Comparison of ENCODE assay signal across 7 mouse cellular contexts in genomic region chr11:62537590-62537989, GRCm38 (mm10). TPM values are rescaled to one million over a fixed set of nuclear protein-coding genes. Genes with fewer than 3 reads are reported as not detected.
DNase-seq lines count a peak whose midpoint lies in the region; ATAC-seq lines count a peak whose summit lies in the region.

No protein-coding gene starts in this region.

- peak overlapping the region; percentile 93 for H3K4me2 ChIP-seq in embryonic facial prominence, embryonic 13.5 days
- H3K4me2 ChIP-seq in limb, embryonic 12.5 days: peak overlapping the region; percentile 85
- 0 out of 2 replicates have a peak overlapping the region, but pooled peaks have one; percentile 3 for H3K4me2 ChIP-seq in stomach, embryonic 16.5 days (ENCODE audit: low read depth, low read length)

- peaks cover 27% of the 10 kb centered on the region for H3K4me1 ChIP-seq in megakaryocyte, embryonic 14.5 days
- peaks cover 4% of the 10 kb centered on the region for H3K4me1 ChIP-seq in embryonic facial prominence, embryonic 13.5 days
- peaks cover 3% of the 10 kb centered on the region; the same call in 1 of the 2 replicates for H3K4me1 ChIP-seq in limb, embryonic 12.5 days (replicated peaks)
- peaks cover 3% of the 10 kb centered on the region; the same call in 1 of the 2 replicates for H3K4me1 ChIP-seq in stomach, embryonic 16.5 days (ENCODE audit: control insufficient read depth, insufficient read depth, low read length)

- H3K9ac ChIP-seq in embryonic facial prominence, embryonic 13.5 days: 0 out of 2 replicates have a peak overlapping the region, but pooled peaks have one; percentile 55
- H3K9ac ChIP-seq in limb, embryonic 12.5 days (replicated peaks): no peak overlapping the region
- no peak overlapping the region for H3K9ac ChIP-seq in stomach, embryonic 16.5 days (ENCODE audit: low read length)

- peaks cover 26% of the 10 kb centered on the region for H3K27me3 ChIP-seq in megakaryocyte, embryonic 14.5 days (replicated peaks)
- H3K27me3 ChIP-seq in embryonic facial prominence, embryonic 13.5 days: peaks cover 18% of the 10 kb centered on the region
- H3K27me3 ChIP-seq in limb, embryonic 12.5 days: peaks cover 16% of the 10 kb centered on the region
- peaks cover 4% of the 10 kb centered on the region; the same call in 1 of the 2 replicates for H3K27me3 ChIP-seq in stomach, embryonic 16.5 days (ENCODE audit: control insufficient read depth, insufficient read depth, low read length)

- WGBS in embryonic facial prominence, embryonic 13.5 days: 31% methylated on average over 7 of the region's 7 CpGs
- WGBS in limb, embryonic 12.5 days: 33% methylated on average over 7 of the region's 7 CpGs
- WGBS in stomach, embryonic 16.5 days: 57% methylated on average over 7 of the region's 7 CpGs

- H3K9me3 ChIP-seq in megakaryocyte, embryonic 14.5 days: no peaks in the 10 kb centered on the region
- no peaks in the 10 kb centered on the region for H3K9me3 ChIP-seq in embryonic facial prominence, embryonic 13.5 days
- no peaks in the 10 kb centered on the region for H3K9me3 ChIP-seq in limb, embryonic 12.5 days
- no peaks in the 10 kb centered on the region for H3K9me3 ChIP-seq in stomach, embryonic 16.5 days (replicated peaks; ENCODE audit: control insufficient read depth, low read length)

- no peak for ATAC-seq in megakaryocyte, adult 5-6 weeks (ENCODE audit: poor library complexity, severe bottlenecking)
- no peak for ATAC-seq in embryonic facial prominence, embryonic 13.5 days (ENCODE audit: insufficient number of reproducible peaks, insufficient read depth, low FRiP score, low TSS enrichment, low read depth)
- ATAC-seq in limb, embryonic 12.5 days (ENCODE audit: insufficient number of reproducible peaks, insufficient read depth, low FRiP score, low TSS enrichment, low read depth): no peak
- ATAC-seq in stomach, embryonic 16.5 days (ENCODE audit: insufficient read depth, low FRiP score): no peak

- peak overlapping the region; percentile 39; the same call in 1 of the 2 replicates for H3K27ac ChIP-seq in embryonic facial prominence, embryonic 13.5 days
- no peak overlapping the region for H3K27ac ChIP-seq in limb, embryonic 12.5 days
- H3K27ac ChIP-seq in stomach, embryonic 16.5 days (ENCODE audit: low read length): no peak overlapping the region

- peak overlapping the region; percentile 80 for H3K4me3 ChIP-seq in megakaryocyte, embryonic 14.5 days (replicated peaks)
- peak overlapping the region; percentile 80 for H3K4me3 ChIP-seq in embryonic facial prominence, embryonic 13.5 days
- H3K4me3 ChIP-seq in limb, embryonic 12.5 days (replicated peaks): peak overlapping the region; percentile 21; the same call in 1 of the 2 replicates
- no peak overlapping the region for H3K4me3 ChIP-seq in stomach, embryonic 16.5 days (replicated peaks; ENCODE audit: low read length)

- DNase-seq in cerebellum, postnatal 14 days: no peak
- no peak for DNase-seq in layer of hippocampus, adult 8-10 months (ENCODE audit: low spot score in 2 of 2)

- peaks cover 8% of the 10 kb centered on the region for H3K36me3 ChIP-seq in megakaryocyte, embryonic 14.5 days (replicated peaks; ENCODE audit: low read length)
- 0 out of 2 replicates have a peak, but pooled peaks cover 9% of the 10 kb centered on the region for H3K36me3 ChIP-seq in embryonic facial prominence, embryonic 13.5 days
- H3K36me3 ChIP-seq in limb, embryonic 12.5 days: peaks cover 14% of the 10 kb centered on the region; the same call in 1 of the 2 replicates
- H3K36me3 ChIP-seq in stomach, embryonic 16.5 days (ENCODE audit: control insufficient read depth, insufficient read depth, low read length): no peaks in the 10 kb centered on the region

RNA-seq across cellular contexts. Expression of gene Cenpv, which starts 1.5 kb away (rescaled TPM):
- 10.8 and 13.9 TPM in 2 replicates for polyA plus RNA-seq in megakaryocyte, embryonic 14.5 days (2012; ENCODE audit: insufficient read depth, low replicate concordance)
- 5.2 and 8.7 TPM in 2 replicates for total RNA-seq in megakaryocyte, adult 5-6 weeks (2015)
- 3.1 and 3.9 TPM in 2 replicates for total RNA-seq in megakaryocyte, adult 5-6 weeks (2017)
- 35.9 and 41.1 TPM in 2 replicates for polyA plus RNA-seq in embryonic facial prominence, embryonic 13.5 days (2015; fragmentation: Nextera tagmentation; extraction: Ambion mirVana)
- 44.5 and 47.9 TPM in 2 replicates for polyA plus RNA-seq in limb, embryonic 12.5 days (2016; fragmentation: Nextera tagmentation; extraction: Ambion mirVana)
- 4.2 and 5.7 TPM in 2 replicates for polyA plus RNA-seq in stomach, embryonic 16.5 days (2015; fragmentation: Nextera tagmentation; extraction: Ambion mirVana)
- total RNA-seq in layer of hippocampus, adult 8-10 months (2022): 10 to 100 TPM; 32.1 to 40.8 (median 39.0) TPM

RNA-seq across cellular contexts. Expression of gene Ubb, which starts 13.4 kb away (rescaled TPM):
- polyA plus RNA-seq in megakaryocyte, embryonic 14.5 days (2012; ENCODE audit: insufficient read depth, low replicate concordance): 1,084 and 1,175 TPM in 2 replicates
- 1,447 and 1,627 TPM in 2 replicates for total RNA-seq in megakaryocyte, adult 5-6 weeks (2015)
- 835 and 1,053 TPM in 2 replicates for total RNA-seq in megakaryocyte, adult 5-6 weeks (2017)
- 3,261 and 3,547 TPM in 2 replicates for polyA plus RNA-seq in embryonic facial prominence, embryonic 13.5 days (2015; fragmentation: Nextera tagmentation; extraction: Ambion mirVana)
- 3,589 and 3,648 TPM in 2 replicates for polyA plus RNA-seq in limb, embryonic 12.5 days (2016; fragmentation: Nextera tagmentation; extraction: Ambion mirVana)
- 2,665 and 2,674 TPM in 2 replicates for polyA plus RNA-seq in stomach, embryonic 16.5 days (2015; fragmentation: Nextera tagmentation; extraction: Ambion mirVana)
- total RNA-seq in layer of hippocampus, adult 8-10 months (2022): 1,000 to 10,000 TPM; 1,746 to 1,909 (median 1,854) TPM

RNA-seq across cellular contexts. Expression of gene Trpv2, which starts 36.7 kb away (rescaled TPM):
- 11.2 and 11.9 TPM in 2 replicates for polyA plus RNA-seq in megakaryocyte, embryonic 14.5 days (2012; ENCODE audit: insufficient read depth, low replicate concordance)
- total RNA-seq in megakaryocyte, adult 5-6 weeks (2015): 24.9 and 27.9 TPM in 2 replicates
- total RNA-seq in megakaryocyte, adult 5-6 weeks (2017): 46.6 and 51.1 TPM in 2 replicates
- 3.0 and 3.5 TPM in 2 replicates for polyA plus RNA-seq in embryonic facial prominence, embryonic 13.5 days (2015; fragmentation: Nextera tagmentation; extraction: Ambion mirVana)
- 0.88 and 1.2 TPM in 2 replicates for polyA plus RNA-seq in limb, embryonic 12.5 days (2016; fragmentation: Nextera tagmentation; extraction: Ambion mirVana)
- polyA plus RNA-seq in stomach, embryonic 16.5 days (2015; fragmentation: Nextera tagmentation; extraction: Ambion mirVana): 20.9 and 22.2 TPM in 2 replicates
- 10 to 100 TPM; 14.5 to 15.9 (median 15.1) TPM for total RNA-seq in layer of hippocampus, adult 8-10 months (2022)

Comparison
In these comparisons a context has a peak if more than half of its experiments do, and no peak if none do; other contexts are left out.
1. H3K4me2 ChIP-seq: peak in every context shown above with its lines; median percentile 93 in embryonic facial prominence, embryonic 13.5 days; 85 in limb, embryonic 12.5 days; 3 in stomach, embryonic 16.5 days.